Mouse (Mus musculus) midbrain, embryonic 10.5 days (tissue): ENCODE data around the gene Itgav. TPM values are rescaled to one million over a fixed set of nuclear protein-coding genes. Genes with fewer than 3 reads are reported as not detected.

Experiments used
- DNase-seq: peaks from one replicate; pipeline ENCODE4 v3.0.0-alpha.2; 2017; ENCODE audit warnings: low spot score
- H3K27ac ChIP-seq: fragments of 300-500 bp; sonication (generic); replicated peaks from 2 replicates; pipeline ENCODE4 v1.5.1; 2016; ENCODE audit warnings: mild to moderate bottlenecking
- H3K27me3 ChIP-seq: fragments of 300-500 bp; sonication (generic); 2 replicates; pipeline ENCODE4 v1.6.1; 2016; ENCODE audit warnings: low read depth, mild to moderate bottlenecking; ENCODE audit not compliant: poor library complexity, severe bottlenecking
- H3K36me3 ChIP-seq: fragments of 300-500 bp; sonication (generic); 2 replicates; pipeline ENCODE4 v1.6.1; 2016; ENCODE audit warnings: mild to moderate bottlenecking, moderate library complexity
- H3K4me1 ChIP-seq: fragments of 300-500 bp; sonication (generic); 2 replicates; pipeline ENCODE4 v1.6.1; 2016
- H3K4me3 ChIP-seq: fragments of 300-500 bp; sonication (generic); 2 replicates; pipeline ENCODE4 v1.5.1; 2016; ENCODE audit warnings: mild to moderate bottlenecking, moderate library complexity
- H3K9me3 ChIP-seq: fragments of 300-500 bp; sonication (generic); replicated peaks from 2 replicates; pipeline ENCODE4 v1.6.1; 2016; ENCODE audit warnings: mild to moderate bottlenecking
- WGBS: fragments of 180-500 bp; shearing (Covaris S2); methylation state at CpG from one replicate; pipeline ENCODE4 v1.1.7; 2016; 5-methylcytosine and 5-hydroxymethylcytosine counted together
- polyA plus RNA-seq: library from polyadenylated mRNA; unstranded; fragments of >200 nt; fragmentation: Nextera tagmentation; extraction: Ambion mirVana; gene quantifications from 2 replicates; pipeline ENCODE4 v1.2.1, GENCODE M21; 2016

Itgav gene
- polyA plus RNA-seq, 1 experiment from 2014 or later = 29.2 TPM

DNA sequence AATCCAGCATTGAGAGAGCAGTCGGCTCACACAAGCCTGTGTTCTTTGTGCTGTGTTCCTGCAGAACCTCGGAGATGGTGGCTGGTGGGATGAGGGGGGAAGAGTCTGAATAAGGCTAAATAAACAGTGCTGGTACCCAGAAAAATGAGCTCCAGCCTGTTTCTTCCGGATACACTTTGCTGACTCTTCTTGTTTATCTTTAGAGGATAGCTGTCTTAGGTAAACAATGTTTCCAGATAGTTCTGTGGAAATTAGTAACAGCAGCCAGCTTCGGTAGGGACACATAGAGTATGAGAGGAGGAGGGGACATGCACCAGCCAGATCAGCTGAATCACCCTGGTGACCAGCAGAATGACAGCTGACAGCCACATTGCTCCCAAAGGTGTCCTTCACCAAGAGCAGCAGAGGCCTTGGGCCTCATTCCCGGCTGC is 16.4 kb downstream of the Itgav start:
- H3K27ac ChIP-seq = no peak overlapping the region
- no peak overlapping the region for H3K4me3 ChIP-seq
- WGBS = 43% methylated on average over 5 of the region's 5 CpGs
- H3K27me3 ChIP-seq = no peaks in the 10 kb centered on the region
- no peaks in the 10 kb centered on the region for H3K9me3 ChIP-seq
- H3K36me3 ChIP-seq = peaks cover 23% of the 10 kb centered on the region
- DNase-seq = no peak
- H3K4me1 ChIP-seq = peaks cover 20% of the 10 kb centered on the region

DNA sequence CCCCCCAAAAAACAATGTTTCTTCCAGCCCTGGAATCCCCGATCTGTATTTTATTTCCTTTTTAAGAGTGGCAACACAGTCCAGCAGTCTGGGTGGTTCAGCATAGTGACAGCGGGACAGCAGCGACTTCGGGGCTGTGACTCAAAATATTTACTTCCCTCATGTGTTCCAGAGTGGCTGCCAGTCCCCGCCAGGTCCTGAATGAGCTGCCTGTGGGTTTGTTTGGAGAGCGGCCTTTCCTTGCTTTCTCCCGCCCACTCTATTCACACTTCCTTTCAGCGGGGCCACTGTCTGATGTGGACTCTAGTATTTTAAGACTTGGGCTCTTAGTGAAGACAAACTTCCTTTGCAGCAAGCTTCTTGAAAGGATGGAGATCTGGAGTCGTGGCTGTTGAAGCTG is 18.0 kb downstream of the Itgav start:
- no peak for DNase-seq
- peaks cover 20% of the 10 kb centered on the region for H3K4me1 ChIP-seq
- no peak overlapping the region for H3K4me3 ChIP-seq
- no peaks in the 10 kb centered on the region for H3K27me3 ChIP-seq
- H3K36me3 ChIP-seq = peaks cover 16% of the 10 kb centered on the region
- no peaks in the 10 kb centered on the region for H3K9me3 ChIP-seq
- WGBS = 48% methylated on average over 9 of the region's 9 CpGs
- H3K27ac ChIP-seq = no peak overlapping the region

DNA sequence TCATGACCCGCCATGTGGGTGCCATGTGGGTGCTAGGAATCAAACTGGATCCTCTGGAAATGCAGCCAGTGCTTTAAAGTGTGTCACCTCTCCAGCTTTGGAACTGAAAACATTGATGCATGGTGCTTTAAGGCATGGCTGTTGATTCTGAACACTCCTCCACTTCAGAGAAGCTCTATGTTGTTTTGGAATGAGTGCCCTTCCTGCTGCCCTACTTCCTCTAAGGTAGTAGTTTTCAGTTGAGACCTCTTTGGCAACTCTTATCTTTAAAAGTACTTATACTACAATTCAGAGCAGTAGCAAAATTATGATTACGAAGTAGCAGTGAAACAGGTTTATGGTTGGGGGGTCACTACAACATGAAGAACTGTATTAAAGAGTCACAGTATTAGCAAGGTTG is 18.6 kb downstream of the Itgav start:
- H3K27me3 ChIP-seq = no peaks in the 10 kb centered on the region
- no peak overlapping the region for H3K27ac ChIP-seq
- no peak overlapping the region for H3K4me3 ChIP-seq
- DNase-seq = no peak
- H3K36me3 ChIP-seq = peaks cover 18% of the 10 kb centered on the region
- peaks cover 20% of the 10 kb centered on the region for H3K4me1 ChIP-seq
- 94% methylated on average over 2 of the region's 2 CpGs for whole genome bisulfite sequencing
- H3K9me3 ChIP-seq = no peaks in the 10 kb centered on the region

DNA sequence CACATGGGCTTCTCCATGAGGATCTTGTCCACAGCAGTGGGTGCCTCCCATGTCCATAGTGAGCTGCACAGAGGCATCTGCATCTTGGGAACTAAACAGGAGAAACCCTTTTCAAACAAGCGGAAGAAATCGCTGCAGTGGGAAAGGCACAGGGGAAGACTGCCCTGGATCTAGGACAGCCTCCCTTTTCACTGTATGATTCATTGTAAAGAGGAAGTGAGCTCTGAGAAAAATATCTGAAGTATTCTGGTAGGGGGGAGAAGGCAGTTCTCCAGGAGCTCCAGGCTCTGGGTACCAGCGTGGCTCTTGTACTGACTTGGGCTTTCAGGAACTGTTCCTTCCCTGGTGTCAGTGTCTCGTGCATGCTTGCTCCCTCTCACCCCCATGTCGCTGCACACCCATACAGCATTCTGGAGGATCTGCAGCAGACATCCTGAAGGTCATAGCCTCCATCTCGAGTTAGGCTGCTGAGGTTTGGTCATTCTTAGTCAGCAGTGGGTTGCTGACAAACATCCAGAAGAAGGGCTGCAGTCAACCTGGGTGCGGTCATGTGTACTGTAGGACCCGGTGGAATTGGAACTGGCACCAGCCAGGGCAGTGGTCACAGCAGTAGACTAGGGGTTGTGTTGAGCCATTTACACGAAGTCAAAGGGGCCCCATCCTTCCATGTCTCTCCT is 20.2 kb downstream of the Itgav start:
- 88% methylated on average over 9 of the region's 9 CpGs for WGBS
- Histone ChIP-seq H3K9me3 (no peaks in the 10 kb centered on the region), H3K4me3 (no peak overlapping the region), H3K36me3 (peaks cover 21% of the 10 kb centered on the region), H3K27me3 (no peaks in the 10 kb centered on the region), H3K27ac (no peak overlapping the region), H3K4me1 (peaks cover 18% of the 10 kb centered on the region)
- no peak for DNase-seq

DNA sequence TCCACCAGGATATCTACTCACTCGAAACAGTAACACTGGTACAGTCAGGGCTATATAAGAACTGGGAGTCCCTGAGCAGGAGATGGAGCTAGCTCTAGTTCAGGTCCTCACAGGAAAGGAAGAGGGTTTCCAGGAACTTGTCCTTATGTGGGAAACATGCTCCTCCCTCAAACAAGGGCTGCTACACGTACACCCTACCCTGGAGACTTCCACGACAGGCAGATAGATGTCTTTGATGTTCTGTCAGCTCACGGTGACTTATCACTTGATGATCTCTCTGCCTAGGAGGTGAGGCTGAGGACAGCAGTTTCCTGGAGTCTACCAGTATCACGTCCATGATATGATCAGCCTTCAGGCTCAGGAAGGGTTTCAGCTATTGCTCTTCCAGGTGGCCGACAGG is 21.1 kb downstream of the Itgav start:
- DNase-seq = no peak
- Histone ChIP-seq H3K4me1 (peaks cover 11% of the 10 kb centered on the region; the same call in 1 of the 2 replicates), H3K36me3 (peaks cover 21% of the 10 kb centered on the region), H3K27me3 (no peaks in the 10 kb centered on the region), H3K9me3 (no peaks in the 10 kb centered on the region), H3K4me3 (no peak overlapping the region), H3K27ac (no peak overlapping the region)
- 79% methylated on average over 6 of the region's 6 CpGs for WGBS

DNA sequence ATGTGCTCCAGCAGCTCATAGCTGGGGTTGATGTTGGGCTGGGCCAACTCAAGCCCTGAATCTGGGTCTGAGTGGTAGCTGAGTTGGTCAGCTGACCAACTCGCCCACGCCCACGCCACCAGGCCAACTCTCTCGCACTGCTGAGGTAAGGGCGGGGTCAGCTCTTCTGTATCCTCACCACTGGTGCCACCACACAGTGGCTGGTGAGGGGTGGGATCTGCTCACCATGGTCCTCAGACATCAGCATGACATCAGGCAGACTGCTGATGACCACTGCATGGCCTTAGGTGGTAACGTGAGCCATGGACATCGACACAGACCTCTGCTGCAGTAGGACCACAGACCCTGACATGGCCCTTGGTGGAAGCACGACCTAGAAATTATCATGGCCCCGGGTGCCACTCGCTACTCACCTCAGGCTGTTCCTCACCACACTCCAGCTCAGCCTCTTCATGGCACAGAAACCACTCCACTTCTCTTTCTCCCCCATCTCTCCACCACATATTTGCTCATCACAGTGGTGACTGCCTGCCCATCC is 24.5 kb downstream of the Itgav start:
- Histone ChIP-seq H3K4me1 (no peaks in the 10 kb centered on the region), H3K36me3 (peaks cover 21% of the 10 kb centered on the region), H3K9me3 (no peaks in the 10 kb centered on the region), H3K27ac (no peak overlapping the region), H3K27me3 (no peaks in the 10 kb centered on the region), H3K4me3 (no peak overlapping the region)
- no peak for DNase-seq
- 98% methylated on average over 10 of the region's 10 CpGs for WGBS

DNA sequence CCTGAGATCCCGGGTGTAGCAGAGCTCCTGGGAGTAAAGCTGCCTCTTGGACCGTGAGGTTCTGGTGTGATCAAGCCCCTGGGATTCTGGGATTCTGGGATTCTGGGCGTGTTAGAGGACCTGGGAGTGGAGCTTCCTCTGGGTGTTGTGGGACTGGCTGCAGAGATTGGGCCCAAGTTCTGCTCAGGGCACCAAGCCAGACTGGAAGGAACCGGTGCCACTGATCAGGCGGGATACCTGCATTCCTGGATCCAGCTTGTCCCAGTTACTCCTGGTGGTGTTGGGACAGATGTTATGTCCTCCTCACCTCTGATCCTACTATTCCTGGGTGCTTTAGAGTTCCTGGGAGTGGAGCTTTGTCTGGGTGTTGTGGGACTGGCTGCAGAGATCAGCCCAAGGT is 28.8 kb downstream of the Itgav start:
- H3K4me1 ChIP-seq = no peaks in the 10 kb centered on the region
- no peak overlapping the region for H3K27ac ChIP-seq
- H3K4me3 ChIP-seq = no peak overlapping the region
- peaks cover 31% of the 10 kb centered on the region for H3K36me3 ChIP-seq
- 92% methylated on average over 5 of the region's 5 CpGs for WGBS
- no peak for DNase-seq
- no peaks in the 10 kb centered on the region for H3K27me3 ChIP-seq
- no peaks in the 10 kb centered on the region for H3K9me3 ChIP-seq

DNA sequence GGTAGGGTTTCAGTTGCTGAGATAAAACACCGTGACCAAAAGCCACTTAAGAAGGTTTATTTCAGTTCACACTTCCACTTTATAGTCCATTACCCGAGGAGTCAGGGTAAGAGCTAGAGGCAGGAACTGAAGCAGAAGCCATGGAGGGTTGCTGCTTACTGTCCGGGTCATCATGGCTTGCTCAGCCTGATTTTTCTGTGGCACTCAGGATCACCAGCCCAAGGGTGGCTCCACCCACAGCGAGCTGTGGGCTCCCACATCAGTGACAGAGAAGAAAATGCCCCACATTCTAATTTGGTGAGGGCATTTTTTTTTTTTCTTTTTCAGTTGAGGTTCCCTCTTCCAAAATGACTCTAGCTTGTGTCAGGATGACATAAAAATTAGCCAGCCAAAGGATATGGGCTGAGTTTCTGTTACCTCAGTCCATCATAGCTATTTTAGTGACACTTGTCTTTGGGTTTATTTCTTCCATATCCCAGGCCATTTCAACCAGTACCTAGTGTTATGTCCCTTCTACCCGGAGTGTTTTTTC is 30.2 kb downstream of the Itgav start:
- no peak overlapping the region for H3K27ac ChIP-seq
- H3K9me3 ChIP-seq = no peaks in the 10 kb centered on the region
- H3K4me1 ChIP-seq = peaks cover 9% of the 10 kb centered on the region
- no peak for DNase-seq
- no peak overlapping the region for H3K4me3 ChIP-seq
- H3K27me3 ChIP-seq = no peaks in the 10 kb centered on the region
- H3K36me3 ChIP-seq = peaks cover 18% of the 10 kb centered on the region
- 89% methylated on average over 5 of the region's 5 CpGs for WGBS

DNA sequence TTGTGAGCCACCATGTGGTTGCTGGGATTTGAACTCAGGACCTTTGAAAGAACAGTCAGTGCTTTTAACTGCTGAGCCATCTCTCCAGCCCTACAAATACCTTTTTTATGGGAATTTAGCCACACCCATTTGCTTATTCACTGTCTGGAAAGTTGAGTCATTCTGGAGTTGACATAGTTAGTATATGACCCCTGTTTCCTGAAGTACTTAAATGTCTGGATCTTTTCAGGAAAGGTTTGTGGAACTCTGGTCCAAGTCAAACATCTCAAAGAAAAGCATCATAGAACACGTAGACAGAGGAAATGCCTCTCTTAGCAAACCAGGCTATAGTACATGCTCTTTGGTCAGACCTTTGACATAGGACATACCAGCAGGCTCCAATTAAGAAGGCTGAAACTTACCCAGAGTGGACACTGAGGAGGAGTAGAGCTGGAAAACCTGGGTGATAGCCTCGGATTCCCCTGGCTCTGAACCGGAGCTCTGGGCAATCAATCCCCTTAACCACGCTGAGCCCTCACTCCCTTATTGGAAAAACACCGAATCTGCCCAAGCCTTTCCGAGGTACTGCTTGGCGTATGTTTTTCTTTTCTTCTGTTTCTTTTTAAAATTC is 34.5 kb downstream of the Itgav start:
- H3K27me3 ChIP-seq = no peaks in the 10 kb centered on the region
- peak overlapping the region; percentile 23; the same call in 1 of the 2 replicates for H3K4me3 ChIP-seq
- no peak for DNase-seq
- H3K27ac ChIP-seq = peak overlapping the region; percentile 71
- WGBS = 38% methylated on average over 7 of the region's 7 CpGs
- peaks cover 13% of the 10 kb centered on the region for H3K4me1 ChIP-seq
- peaks cover 18% of the 10 kb centered on the region for H3K36me3 ChIP-seq
- H3K9me3 ChIP-seq = no peaks in the 10 kb centered on the region

DNA sequence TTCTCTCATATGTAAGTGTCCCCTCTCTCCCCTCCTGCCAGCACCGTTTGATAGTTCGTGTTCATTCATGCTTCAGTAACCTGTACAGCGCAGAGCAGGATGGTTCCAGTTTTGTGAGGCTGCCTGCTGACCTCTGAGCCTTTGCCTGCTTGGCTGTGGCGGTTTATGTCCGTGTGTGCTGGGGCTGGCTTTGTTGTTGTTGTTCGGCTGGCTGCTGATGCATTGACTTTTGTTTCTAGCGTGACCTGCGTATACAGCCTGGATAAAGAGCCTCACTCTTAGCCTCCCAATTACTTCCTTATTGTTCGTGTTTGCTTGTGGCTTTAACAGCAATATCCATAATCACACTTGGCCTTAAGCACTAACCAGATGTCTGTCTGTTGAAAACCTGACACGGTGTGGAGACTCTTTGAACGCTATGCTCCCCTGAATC is 35.0 kb downstream of the Itgav start:
- Histone ChIP-seq H3K27me3 (no peaks in the 10 kb centered on the region), H3K4me3 (peak overlapping the region; percentile 23; the same call in 1 of the 2 replicates), H3K36me3 (peaks cover 18% of the 10 kb centered on the region), H3K27ac (peak overlapping the region; percentile 71), H3K9me3 (no peaks in the 10 kb centered on the region), H3K4me1 (peaks cover 13% of the 10 kb centered on the region)
- peak; percentile 40 for DNase-seq
- 35% methylated on average over 11 of the region's 11 CpGs for WGBS

DNA sequence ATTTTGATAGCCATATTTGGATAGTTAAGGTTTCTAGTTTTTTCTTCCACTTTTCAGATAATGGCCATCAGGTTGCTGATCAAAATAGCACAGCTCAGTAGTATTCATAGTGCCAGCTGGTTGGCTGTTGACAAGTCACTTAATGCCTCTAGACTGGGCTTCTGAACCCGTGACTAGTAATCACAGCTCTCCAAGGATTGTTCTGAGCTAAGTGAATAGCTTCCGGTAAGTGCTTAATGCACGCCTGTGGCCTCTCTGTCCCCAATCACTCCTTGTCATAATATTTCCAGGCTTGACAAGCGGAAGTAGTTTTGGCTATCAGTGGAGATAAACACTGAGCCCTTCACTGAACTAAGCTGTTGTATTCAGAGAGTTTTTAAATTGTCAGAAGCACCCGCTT is 35.5 kb downstream of the Itgav start:
- peaks cover 13% of the 10 kb centered on the region for H3K4me1 ChIP-seq
- no peaks in the 10 kb centered on the region for H3K9me3 ChIP-seq
- H3K27me3 ChIP-seq = no peaks in the 10 kb centered on the region
- 68% methylated on average over 5 of the region's 5 CpGs for WGBS
- no peak for DNase-seq
- H3K4me3 ChIP-seq = no peak overlapping the region
- peaks cover 18% of the 10 kb centered on the region for H3K36me3 ChIP-seq
- peak overlapping the region; percentile 71 for H3K27ac ChIP-seq

DNA sequence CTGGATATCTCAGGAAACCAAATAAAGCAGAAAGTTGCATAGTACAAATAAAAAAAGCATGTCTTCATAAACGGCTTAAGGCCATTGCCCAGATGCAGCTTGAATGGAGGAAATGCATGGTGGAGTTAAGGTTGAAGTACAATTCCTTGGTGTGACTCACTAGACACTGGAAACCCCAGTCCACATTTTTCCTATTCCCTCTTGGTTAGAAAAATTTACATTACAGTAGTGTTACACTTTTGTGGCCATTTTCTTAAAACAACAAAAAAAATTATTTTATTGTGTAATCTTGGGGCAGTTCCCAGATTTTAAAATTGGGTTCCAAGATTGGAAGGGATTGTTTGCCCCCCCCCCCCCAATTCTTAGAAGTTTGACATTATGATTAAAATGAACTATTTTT is 35.9 kb downstream of the Itgav start:
- WGBS = 89% methylated on average over 1 of the region's 1 CpGs
- no peak for DNase-seq
- H3K27ac ChIP-seq = no peak overlapping the region
- no peaks in the 10 kb centered on the region for H3K27me3 ChIP-seq
- peaks cover 18% of the 10 kb centered on the region for H3K36me3 ChIP-seq
- no peaks in the 10 kb centered on the region for H3K9me3 ChIP-seq
- no peak overlapping the region for H3K4me3 ChIP-seq
- H3K4me1 ChIP-seq = peaks cover 13% of the 10 kb centered on the region

DNA sequence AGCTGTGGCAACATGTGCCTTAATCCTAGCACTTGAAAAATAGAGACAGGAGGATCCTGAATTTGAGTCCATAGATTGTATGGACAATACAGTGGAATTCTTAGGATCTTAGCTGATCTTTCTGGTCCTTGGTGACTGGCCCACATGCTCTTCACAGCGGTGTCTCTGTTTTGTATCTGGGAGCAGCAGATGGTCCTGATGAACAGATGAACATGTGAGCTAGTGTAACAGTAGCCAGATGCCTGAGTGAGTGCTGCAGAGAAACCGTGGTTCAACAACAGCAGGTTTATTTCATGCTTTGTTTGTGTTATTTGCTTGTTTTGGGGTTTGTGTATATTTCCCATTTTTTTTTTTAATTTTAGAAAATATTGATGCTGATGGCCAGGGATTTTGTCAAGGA is 37.3 kb downstream of the Itgav start:
- DNase-seq = no peak
- no peaks in the 10 kb centered on the region for H3K27me3 ChIP-seq
- 83% methylated on average over 2 of the region's 2 CpGs for WGBS
- no peaks in the 10 kb centered on the region for H3K9me3 ChIP-seq
- H3K36me3 ChIP-seq = peaks cover 16% of the 10 kb centered on the region
- H3K4me3 ChIP-seq = no peak overlapping the region
- no peak overlapping the region for H3K27ac ChIP-seq
- peaks cover 13% of the 10 kb centered on the region for H3K4me1 ChIP-seq
